Mouse (Mus musculus): ENCODE data around the gene Stn1.
A peak's percentile ranks its signal among the peaks of the same experiment; 100 is the strongest.

The Stn1 gene

DNA sequence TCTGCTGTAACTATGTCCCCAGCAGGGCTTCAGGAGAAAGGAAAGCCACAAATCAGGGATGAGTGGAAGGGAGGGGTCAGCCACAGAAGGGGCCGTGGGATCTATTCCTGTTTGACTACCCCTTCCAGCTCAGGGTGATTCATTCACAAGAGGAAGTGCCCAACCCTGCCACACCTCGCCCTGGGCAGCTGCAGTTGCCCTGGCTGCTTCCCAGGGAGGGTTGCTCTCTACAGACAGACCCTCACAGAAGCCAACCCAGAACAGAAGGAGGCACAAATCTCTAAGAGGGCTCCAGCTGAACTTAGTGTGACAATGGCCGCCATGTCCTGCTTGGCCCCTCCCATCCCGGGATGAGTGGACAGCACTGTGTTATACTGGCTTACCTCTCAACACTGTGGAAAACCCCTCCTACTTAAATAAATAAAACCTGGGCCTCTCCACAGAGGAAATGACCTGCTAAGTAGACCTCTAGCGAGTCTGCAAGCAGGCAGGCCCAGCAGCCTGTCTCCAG is 28.5 kb downstream of the Stn1 start:
- no peak for DNase-seq (ENCODE audit: low spot score)

- no peak for DNase-seq (ENCODE audit: low spot score)
These were observed 29.1 kb downstream of the Stn1 start for GRCm38 (mm10) chr19:47508191-47508590.

DNA sequence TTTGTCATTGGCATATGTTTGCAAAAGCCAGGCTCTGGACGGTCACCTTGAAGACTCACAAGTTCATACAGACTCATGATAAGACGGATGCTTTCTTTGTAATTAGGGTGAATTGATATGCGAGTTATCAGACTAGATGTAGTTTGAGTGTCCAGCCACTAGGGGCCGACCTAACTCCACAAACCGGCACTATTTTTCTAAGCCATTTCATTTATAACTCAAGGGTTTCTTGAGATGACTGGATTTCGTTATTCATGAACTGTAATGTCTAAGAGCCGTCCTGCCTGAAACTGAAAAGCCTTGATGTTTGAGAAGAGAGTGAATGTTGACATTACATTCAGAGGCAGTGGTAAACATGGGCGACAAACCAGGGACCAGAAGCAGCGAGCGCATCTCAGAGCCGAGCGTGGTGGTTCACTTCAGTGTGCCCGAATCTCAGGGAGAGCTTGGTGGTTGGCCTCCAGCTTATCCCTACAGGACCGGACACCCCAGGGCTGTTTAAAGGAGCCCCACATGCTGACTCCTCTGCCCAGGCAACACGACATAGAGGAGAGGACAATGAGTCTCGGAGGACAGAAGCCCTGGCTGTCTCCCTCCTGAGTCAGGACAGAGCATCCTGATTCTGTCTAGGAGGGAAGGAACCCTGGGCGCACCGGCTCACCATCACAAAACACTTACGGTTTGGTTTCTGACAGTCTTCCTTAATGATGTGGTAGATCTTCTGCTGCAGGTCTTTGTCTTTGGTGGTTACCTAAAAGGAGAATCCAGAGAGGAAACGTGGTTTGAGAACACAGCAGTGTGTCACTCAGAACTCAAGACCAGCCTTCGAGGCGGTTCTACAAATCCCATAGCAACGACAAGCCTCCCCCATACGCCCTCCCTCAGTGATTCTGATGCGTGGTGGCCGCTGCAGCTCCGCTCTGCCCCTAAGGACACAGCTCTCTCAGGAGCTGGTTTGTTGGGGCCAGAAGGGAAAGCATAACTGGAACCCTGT is 29.9 kb downstream of the Stn1 start:
- DNase-seq (ENCODE audit: low spot score), result peak; percentile 47

DNA sequence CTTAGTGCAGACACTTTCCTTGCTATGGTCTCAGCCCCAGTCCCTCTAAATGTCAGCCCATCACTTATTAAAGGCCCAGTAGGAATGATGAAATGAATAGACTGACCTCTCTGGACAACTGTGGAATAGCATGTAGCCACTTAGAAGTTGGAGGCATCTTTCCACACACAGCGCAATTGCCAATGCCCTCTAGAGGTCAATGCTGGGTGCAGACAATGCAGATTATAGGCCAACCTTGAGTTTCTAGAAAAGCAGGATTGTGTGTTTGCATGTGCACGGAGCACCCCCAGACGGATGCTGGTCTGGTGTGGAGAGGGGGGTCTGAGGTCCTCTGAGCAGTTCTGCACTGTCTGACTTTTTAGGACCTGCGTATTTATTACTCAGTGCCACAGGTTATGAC is 33.7 kb downstream of the Stn1 start:
- peak; percentile 82 for DNase-seq (ENCODE audit: low spot score)

DNA sequence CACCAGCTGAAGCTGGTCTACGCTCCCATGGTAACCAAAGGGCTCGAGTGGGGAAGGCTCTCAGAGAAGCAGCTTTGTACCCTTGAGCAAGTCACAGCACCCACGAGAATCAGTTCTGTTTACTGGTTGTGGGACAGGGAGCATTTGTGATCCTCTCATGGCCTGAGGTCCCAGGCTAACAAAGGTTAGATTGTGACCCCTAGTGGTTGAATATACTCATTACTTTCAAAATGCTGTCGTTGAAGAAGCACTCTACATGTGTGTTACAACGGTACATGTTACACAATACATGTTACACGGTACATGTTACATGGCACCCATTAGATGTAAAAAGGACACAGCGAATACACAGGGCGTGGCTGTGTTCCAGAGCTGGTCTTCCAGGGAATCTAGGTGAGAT is 34.7 kb downstream of the Stn1 start:
- DNase-seq (ENCODE audit: low spot score), result peak; percentile 62

DNA sequence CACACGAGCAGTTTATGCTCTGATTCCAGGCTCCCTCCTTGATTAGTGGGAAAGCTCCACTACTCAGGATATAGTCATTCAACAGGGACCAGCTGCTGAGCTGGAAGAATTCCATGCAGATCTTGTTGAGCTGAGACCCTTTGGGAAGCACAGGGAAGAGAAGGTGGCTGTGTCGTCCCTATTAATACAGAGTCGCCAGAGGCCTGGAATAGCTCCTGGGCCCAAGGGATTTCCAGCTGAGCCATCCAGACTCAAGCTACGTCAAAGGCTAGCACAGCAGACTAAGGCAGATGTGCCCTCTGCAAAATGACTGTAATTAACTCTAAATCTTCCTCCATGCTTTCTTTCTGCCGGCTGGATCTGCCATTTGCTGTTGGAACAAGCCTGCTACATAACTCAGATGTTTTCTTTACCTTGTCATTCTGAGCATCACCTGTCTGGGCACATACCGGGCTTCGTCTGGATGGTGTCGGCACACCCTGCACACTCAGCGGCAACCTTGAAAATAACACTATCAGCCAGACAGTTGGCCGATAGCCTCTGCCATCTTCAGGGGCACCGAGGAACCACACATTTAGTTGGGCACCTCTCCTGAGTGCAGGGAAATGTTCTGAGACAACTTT is 36.8 kb downstream of the Stn1 start:
- DNase-seq (ENCODE audit: low spot score), result no peak

GRCm38 (mm10) chr19:47499841-47500240 is 37.5 kb downstream of the Stn1 start:
- no peak for DNase-seq (ENCODE audit: low spot score)

DNA sequence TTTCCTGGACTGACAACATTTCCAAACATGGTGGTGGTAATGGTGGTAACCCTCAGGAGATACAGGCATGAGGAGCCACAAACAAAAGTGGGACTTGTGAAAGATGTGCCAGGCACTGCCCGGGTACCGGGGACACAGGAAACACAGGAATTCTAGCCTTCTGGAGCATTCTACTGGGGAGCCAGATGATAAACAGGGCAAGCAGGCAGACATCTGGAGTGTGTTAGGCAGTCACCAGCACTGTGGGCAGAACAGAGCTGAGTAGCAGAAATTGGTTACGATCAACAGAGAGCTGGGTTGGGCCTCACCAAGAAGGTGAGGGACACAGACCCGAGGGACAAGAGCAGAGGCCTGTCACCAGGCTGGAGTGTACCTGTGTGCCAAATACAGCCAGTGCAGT is 38.4 kb downstream of the Stn1 start:
- DNase-seq (ENCODE audit: low spot score), result peak; percentile 51

DNA sequence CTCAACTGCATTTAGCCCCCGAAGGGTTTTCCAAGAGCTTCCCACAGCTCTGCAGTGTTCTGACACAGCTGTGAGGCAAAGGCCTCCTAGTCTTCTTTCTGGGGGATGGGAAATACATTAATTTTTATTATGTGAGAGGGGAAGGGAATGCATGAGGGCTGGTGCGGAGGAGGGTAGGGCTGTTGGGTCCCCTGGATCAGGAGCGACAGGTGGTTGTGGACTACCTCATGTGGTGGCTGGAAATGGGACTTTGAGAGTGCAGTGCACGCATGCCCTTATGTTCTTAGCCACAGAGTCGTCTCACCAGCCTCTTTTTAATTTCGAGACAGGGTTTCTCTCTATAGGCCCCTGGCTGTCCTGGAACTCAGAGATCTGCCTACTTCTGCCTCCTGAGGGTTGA is 39.6 kb downstream of the Stn1 start:
- DNase-seq (ENCODE audit: low spot score), result no peak

GRCm38 (mm10) chr19:47497313-47497712 is 40.0 kb downstream of the Stn1 start:
- no peak for DNase-seq (ENCODE audit: low spot score)

DNA sequence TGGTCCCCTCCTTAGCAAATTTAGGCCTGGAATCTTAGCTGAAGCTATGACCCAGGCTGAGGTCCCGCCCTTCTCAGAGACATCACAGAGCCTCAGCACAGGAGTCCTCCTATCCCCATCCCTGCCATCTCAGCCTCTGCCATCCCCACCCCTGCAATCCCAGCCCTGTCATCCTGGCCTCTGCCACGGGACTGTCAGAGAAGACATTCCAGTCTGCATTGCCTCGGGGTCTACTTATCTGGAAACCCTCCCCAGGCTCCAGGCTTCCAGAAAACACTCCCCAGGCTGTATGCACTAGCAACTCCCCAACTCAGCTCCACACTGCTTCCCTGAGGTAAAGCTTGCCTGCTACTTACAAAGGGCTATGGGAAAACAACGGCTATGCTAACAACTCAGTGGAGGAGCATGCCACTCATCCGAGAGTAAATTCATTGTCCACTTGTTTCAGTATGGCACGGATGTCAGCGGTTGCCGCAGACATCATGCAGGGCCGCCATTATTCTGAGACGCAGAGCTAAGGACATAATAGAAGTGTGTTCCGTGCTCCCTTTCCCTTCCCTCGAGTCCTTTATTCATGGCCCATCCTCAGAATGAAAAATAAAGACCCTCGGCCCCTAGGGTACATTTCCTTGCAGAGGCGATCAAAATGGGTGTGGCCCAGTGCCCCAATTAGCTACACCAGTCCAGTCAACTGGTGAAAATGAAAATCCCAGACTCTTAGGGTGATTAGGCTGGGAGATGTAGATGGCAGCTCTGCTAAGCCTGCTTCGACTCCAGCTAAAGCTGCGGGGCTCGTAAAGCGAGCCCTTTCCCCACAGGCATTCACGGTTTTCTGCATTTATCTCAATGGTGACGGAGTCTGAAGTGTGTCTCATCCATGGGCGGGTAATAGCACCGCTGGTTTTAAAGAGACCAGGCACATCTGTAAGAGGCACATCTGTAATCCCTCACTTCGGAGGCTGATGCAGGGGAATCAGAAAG is 44.0 kb downstream of the Stn1 start:
- DNase-seq (ENCODE audit: low spot score), result peak; percentile 69

- DNase-seq (ENCODE audit: low spot score), result peak; percentile 25
These were observed 44.9 kb downstream of the Stn1 start for GRCm38 (mm10) chr19:47492422-47492821.

DNA sequence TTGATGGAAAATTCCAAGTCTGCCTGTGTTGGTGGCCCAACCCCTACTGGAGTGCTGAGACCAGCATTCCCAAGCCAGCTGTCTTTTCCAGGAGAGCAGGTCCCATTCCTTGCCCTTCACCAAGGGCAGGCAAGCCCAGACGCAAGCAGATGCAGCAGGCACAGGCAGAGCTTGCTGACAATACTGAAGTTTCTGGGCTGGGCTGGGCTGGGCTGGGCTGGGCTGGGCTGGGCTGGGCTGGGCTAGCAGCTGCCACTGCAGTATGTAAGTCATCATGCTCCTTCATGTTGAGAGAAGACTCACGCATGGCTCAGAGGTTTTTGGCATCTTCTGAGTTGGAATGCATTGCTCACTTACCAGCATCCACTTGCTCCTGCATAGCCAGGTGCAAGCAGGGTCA is 45.5 kb downstream of the Stn1 start:
- DNase-seq (ENCODE audit: low spot score), result no peak

- no peak for DNase-seq (ENCODE audit: low spot score)
These were observed 48.1 kb downstream of the Stn1 start for GRCm38 (mm10) chr19:47489233-47489632.

GRCm38 (mm10) chr19:47488250-47488649 is 49.1 kb downstream of the Stn1 start:
- DNase-seq (ENCODE audit: low spot score), result no peak

DNA sequence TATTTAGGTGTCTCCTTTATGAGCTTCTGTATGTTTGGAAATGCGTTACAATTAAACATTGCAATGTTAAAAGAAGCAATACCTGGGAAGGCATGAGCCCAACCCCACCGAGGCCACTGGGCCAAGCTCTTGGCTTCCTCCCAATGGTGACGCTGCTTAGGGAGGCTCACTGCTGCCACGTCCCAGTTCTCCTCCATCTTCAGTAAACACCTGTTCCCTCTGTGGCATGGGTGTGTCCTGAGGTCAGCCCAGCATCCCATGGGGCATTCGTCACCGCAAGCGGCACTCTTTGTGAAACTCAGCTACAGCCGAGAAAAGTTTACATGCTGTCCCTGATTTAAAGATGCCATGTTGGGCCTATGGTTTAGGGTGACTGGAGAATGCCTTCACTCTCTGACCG is 49.7 kb downstream of the Stn1 start:
- no peak for DNase-seq (ENCODE audit: low spot score)

DNA sequence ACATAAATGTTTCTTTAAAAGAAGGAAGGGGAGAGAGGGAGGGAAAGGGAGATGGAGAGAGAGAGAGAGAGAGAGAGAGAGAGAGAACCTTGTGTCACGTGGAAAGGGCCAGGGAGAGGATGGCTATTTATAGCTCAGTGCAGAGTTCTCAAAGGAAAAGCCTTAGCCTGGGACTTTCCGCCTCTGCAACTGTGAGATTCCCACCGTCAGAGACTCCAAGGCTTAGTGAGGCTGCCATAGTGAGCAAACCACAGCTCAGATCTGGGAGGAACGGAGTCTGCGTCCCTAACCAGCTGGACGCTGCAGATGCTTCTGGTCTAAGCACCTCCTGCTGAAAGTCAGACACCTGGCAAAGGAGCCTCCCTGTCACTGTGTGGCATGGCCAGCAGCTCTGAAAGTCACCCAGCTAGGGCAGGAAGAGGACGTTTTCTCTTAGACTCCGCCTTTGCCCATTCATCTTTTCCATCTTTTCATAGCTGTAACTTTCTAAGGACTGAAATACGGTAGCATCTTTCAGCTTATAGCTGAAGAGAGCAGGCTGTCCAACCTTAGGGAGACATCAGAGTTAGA is 51.2 kb downstream of the Stn1 start:
- no peak for DNase-seq (ENCODE audit: low spot score)

DNA sequence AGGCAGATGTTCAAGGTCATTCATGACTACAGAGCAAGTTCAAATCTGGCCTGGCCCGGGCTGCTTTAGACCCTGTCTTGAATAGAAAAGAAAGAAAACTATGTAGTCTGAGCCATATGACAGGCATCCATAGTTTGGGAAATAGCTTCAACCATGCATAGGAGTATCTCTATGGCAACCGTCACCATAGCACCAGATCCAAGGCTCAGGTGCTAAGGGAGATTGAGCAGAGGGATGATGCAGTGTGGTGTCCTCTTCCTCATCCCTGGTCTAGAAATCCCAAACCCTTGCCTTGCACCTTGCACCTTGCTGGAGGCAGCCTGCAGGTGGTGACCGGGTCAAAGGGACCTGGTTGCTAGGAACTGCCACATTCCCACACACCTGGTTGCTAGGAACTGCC is 53.2 kb downstream of the Stn1 start:
- DNase-seq (ENCODE audit: low spot score), result no peak

- DNase-seq (ENCODE audit: low spot score), result no peak
These were observed 54.0 kb downstream of the Stn1 start for GRCm38 (mm10) chr19:47483346-47483745.

DNA sequence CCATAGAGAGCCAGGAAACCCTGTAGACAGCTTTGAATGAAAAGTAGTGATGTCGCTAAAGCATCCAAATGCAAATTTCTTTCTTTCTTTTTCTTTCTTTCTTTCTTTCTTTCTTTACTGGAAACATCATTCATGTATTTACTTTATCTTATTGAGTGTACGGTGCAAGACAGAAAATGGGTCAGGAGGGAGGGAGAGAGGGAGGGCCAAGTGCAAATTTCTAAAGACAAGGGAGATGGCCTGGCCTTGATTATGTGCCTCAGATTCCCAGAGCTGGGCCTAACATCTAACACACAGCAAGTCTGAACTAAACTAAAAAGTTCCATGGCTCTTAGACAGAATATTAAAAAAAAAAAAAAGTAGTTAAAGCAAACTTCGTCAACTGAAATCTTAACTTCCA is 63.9 kb downstream of the Stn1 start:
- no peak for DNase-seq (ENCODE audit: low spot score)

DNA sequence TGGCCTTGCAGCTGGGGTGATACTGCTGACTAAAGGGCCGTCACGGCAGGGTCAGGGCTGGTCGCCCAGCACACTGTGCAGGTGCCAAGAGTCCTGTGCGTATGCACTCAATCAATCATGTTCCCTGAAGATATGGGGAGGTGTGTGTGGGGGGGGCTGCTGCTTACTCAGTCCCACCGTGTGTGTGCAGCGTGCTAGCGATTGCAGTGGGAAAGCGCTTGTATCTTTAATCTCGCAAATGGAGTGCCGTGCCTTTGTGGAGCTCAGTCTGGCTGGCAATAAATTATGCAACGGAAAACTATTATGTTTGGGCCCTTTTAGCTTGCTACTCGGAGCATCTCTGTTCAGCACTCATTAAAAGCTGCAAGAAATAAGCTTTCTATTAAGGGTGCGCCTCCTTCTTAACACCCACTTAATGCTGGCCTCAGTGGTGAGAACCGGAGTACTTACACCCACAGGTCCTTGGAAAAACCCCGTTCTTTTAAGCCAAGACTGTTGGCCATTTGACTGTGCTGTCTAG is 64.4 kb downstream of the Stn1 start:
- DNase-seq (ENCODE audit: low spot score), result no peak
